Mouse (Mus musculus) neural tube, embryonic 12.5 days (tissue): ENCODE measurements at regions not wholly inside any gene's neighbourhood (a gene's known extent, or its start where the extent isn't known, plus 50 kb on each side); places are given as distances from the start of the nearest gene placed in this dataset.

Source experiments
- ATAC-seq: fragments of 200-750 bp; cut with Nextera tagmentation; 2 replicates; pipeline ENCODE4 v1.8.0; 2017; ENCODE audit warnings: low read depth, mild to moderate bottlenecking, moderate TSS enrichment, moderate library complexity; ENCODE audit not compliant: low FRiP score
- H3K27ac ChIP-seq: fragments of 300-500 bp; sonication (generic); 2 replicates; pipeline ENCODE4 v1.5.1; 2016
- H3K27me3 ChIP-seq: fragments of 300-500 bp; sonication (generic); replicated peaks from 2 replicates; pipeline ENCODE4 v1.6.1; 2016; ENCODE audit warnings: mild to moderate bottlenecking
- H3K36me3 ChIP-seq: fragments of 300-500 bp; sonication (generic); 2 replicates; pipeline ENCODE4 v1.6.1; 2016; ENCODE audit warnings: mild to moderate bottlenecking
- H3K4me1 ChIP-seq: fragments of 300-500 bp; sonication (generic); 2 replicates; pipeline ENCODE4 v1.6.1; 2016
- H3K4me2 ChIP-seq: fragments of 300-500 bp; sonication (generic); replicated peaks from 2 replicates; pipeline ENCODE4 v1.6.1; 2016; ENCODE audit warnings: mild to moderate bottlenecking
- H3K4me3 ChIP-seq: fragments of 300-500 bp; sonication (generic); 2 replicates; pipeline ENCODE4 v1.5.1; 2016
- H3K9ac ChIP-seq: fragments of 300-500 bp; sonication (generic); 2 replicates; pipeline ENCODE4 v1.6.1; 2016; ENCODE audit warnings: mild to moderate bottlenecking
- H3K9me3 ChIP-seq: fragments of 300-500 bp; sonication (generic); 2 replicates; pipeline ENCODE4 v1.6.1; 2016; ENCODE audit warnings: mild to moderate bottlenecking
- WGBS: fragments of 180-500 bp; shearing (Covaris S2); methylation state at CpG from one replicate; pipeline ENCODE4 v1.1.7; 2016; 5-methylcytosine and 5-hydroxymethylcytosine counted together

DNA sequence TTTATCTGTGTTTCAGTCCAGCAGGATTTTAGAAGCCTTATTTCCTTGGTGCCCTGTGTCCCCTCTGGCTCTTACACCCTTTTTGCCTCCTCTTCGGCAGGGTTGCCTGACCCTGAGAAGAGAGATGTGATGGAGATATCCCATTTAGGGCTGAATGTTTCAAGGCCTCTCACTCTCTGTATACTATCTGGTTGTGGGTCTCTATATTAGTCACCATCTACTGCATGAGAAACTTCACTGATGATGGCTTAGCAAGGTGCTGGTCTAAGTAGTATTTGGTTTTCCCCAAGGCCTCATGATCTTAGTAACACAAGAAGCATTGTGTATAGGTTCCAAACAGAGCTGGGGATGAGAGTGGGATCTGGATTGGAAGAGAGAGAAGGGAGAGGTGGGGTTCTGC lies 99.2 kb upstream of the N6amt1 start:
- Histone ChIP-seq H3K4me1 (no peaks in the 10 kb centered on the region), H3K36me3 (no peaks in the 10 kb centered on the region), H3K4me2 (no peak overlapping the region), H3K9ac (no peak overlapping the region), H3K27ac (no peak overlapping the region), H3K4me3 (no peak overlapping the region), H3K27me3 (no peaks in the 10 kb centered on the region), H3K9me3 (no peaks in the 10 kb centered on the region)
- no peak for ATAC-seq
- whole genome bisulfite sequencing, result 100% methylated on average over 1 of the region's 1 CpGs

DNA sequence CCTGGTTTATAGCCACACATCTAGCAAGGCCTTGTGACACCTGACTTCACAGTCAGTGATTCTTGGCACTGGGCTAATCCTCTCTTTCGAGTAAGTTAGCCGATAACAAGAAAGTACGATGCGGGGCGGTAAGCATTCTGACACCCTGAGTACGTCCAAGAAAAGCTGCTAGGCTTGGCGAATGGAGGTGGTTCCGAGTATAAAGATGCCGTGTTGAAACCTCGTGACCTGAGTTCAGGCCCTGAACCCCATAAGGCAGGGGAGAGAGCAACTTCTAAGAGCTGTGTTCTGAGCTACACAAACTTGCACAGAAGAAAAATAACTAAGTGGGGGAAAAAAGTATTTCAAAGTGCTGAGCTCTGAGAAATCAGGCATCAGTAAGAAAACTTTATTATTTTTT lies 103.5 kb upstream of the N6amt1 start:
- no peak overlapping the region for H3K4me3 ChIP-seq
- no peak overlapping the region for H3K4me2 ChIP-seq
- H3K9me3 ChIP-seq, result no peaks in the 10 kb centered on the region
- H3K9ac ChIP-seq, result no peak overlapping the region
- ATAC-seq, result no peak
- WGBS, result 87% methylated on average over 10 of the region's 10 CpGs
- H3K4me1 ChIP-seq, result no peaks in the 10 kb centered on the region
- H3K27me3 ChIP-seq, result no peaks in the 10 kb centered on the region
- no peaks in the 10 kb centered on the region for H3K36me3 ChIP-seq
- no peak overlapping the region for H3K27ac ChIP-seq

DNA sequence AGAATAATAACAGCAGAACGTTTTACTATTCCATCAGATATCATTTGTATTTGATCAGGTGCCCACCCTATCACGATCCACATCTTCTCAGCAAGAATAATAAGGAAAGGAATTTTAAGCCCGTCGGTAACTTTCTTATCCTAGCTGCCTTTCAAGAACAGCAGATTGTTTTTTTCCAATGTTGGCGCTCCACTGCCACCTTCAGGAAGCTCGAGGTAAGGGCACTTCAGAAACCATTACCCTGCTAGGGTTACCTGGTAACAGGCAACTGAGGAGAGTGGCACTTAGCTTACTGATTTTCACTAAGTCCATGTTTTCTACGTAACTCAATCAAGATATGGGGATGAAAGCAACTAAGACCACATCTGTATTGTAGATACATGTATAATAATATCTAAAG lies 104.1 kb upstream of the N6amt1 start:
- no peaks in the 10 kb centered on the region for H3K9me3 ChIP-seq
- no peak; the same call in 1 of the 2 replicates for ATAC-seq
- H3K9ac ChIP-seq, result no peak overlapping the region

DNA sequence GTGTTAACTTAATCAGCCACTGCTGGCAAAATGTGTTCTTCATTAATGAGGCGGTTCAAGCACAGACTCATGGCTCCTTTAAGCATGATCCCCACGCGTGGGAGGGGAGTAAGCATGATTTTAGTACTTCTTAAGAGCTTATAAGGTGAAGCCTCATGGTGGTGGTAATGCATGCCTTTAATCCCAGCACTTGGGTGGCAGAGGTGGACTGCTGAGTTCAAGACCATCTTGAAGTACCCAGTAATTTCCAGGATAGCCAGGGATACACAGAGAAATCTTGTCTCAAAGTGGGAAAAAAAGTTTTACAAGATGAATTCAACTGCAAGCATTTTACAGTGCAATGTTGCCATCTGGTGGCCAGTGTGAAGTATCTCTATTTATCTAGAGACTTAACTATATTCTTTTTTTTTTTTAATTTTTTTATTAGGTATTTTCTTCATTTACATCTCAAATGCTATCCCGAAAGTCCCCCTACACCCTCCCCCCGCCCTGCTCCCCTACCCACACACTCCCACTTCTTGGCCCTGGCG lies 105.4 kb upstream of the N6amt1 start:
- 53% methylated on average over 6 of the region's 6 CpGs for WGBS
- no peak overlapping the region for H3K9ac ChIP-seq
- no peak overlapping the region for H3K27ac ChIP-seq
- H3K36me3 ChIP-seq, result no peaks in the 10 kb centered on the region
- H3K4me3 ChIP-seq, result no peak overlapping the region
- H3K4me1 ChIP-seq, result no peaks in the 10 kb centered on the region
- no peak overlapping the region for H3K4me2 ChIP-seq
- no peaks in the 10 kb centered on the region for H3K27me3 ChIP-seq
- no peaks in the 10 kb centered on the region for H3K9me3 ChIP-seq
- ATAC-seq, result no peak

More for the DNA sequence above, 104.1 kb upstream of the N6amt1 start:
- Histone ChIP-seq H3K27me3 (no peaks in the 10 kb centered on the region), H3K4me2 (no peak overlapping the region), H3K27ac (no peak overlapping the region), H3K4me1 (no peaks in the 10 kb centered on the region), H3K4me3 (no peak overlapping the region), H3K36me3 (no peaks in the 10 kb centered on the region)
- WGBS, result 34% methylated on average over 7 of the region's 7 CpGs

DNA sequence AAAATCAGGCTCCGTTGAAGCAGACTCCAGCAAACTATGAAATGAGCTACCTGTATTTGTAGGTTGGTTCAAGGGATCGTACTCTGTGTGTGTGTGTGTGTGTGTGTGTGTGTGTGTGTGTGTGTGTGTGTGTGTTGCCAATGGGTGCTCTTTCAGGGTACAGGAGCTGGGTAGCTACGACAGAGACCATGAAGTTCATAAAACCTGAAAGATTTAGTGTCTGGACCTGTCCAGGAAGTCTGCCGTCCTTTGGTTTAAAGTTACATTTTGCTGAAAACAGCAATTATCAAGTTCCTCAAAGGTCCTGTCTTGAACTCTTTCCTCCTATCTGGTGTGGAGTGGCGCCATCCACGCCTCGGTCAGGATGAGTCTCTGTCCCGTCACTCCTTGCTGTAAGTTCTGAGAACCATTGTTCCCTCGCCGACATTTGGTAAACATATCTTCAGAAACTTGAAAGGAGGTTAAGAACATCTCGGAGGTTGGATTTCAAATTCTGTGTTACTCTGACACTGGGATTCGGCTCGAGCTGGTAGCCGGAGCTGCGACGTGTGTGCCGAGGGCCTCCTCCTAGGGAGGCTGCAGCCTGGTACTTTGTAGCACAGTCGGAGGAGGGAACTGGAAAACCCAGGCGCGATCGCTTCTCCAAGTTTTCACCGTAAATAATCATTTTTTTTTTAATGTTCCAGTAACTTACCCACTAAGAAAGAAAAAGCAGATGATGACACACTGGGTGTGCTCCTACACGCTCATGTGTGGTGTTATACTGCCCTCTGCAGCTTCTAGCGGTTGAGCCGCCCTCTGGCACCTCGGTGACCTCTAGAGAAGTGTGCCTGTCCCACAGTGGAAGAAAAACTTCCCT lies 107.8 kb upstream of the N6amt1 start:
- H3K9me3 ChIP-seq, result no peaks in the 10 kb centered on the region
- H3K4me1 ChIP-seq, result no peaks in the 10 kb centered on the region
- H3K36me3 ChIP-seq, result no peaks in the 10 kb centered on the region
- H3K4me3 ChIP-seq, result no peak overlapping the region
- no peak for ATAC-seq
- peak overlapping the region; percentile 27; the same call in 1 of the 2 replicates for H3K4me2 ChIP-seq
- no peak overlapping the region for H3K9ac ChIP-seq
- H3K27me3 ChIP-seq, result no peaks in the 10 kb centered on the region
- WGBS, result 57% methylated on average over 26 of the region's 26 CpGs
- no peak overlapping the region for H3K27ac ChIP-seq

DNA sequence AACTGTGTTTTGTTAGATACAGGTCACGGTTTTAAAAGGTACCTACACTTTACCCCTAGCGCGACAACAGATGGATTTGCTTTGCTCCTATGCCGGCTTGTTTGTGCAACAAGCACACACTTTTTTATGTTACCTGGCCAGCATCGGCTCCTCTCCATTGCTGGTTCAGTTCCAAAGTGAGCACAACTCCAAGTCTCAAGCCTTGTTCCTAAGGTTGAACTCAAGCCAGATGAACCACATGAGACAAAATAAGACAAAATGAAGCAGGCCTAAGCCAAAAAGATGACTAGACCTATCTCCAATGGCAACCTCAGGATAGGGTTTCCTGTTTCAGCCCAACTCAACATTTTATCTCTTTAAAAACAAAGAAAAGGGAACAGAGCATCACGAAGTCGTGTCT lies 108.5 kb upstream of the N6amt1 start:
- Histone ChIP-seq H3K4me2 (no peak overlapping the region), H3K9me3 (no peaks in the 10 kb centered on the region), H3K36me3 (no peaks in the 10 kb centered on the region), H3K27me3 (no peaks in the 10 kb centered on the region), H3K27ac (no peak overlapping the region), H3K9ac (no peak overlapping the region), H3K4me3 (no peak overlapping the region), H3K4me1 (no peaks in the 10 kb centered on the region)
- 95% methylated on average over 7 of the region's 7 CpGs for WGBS
- ATAC-seq, result no peak

DNA sequence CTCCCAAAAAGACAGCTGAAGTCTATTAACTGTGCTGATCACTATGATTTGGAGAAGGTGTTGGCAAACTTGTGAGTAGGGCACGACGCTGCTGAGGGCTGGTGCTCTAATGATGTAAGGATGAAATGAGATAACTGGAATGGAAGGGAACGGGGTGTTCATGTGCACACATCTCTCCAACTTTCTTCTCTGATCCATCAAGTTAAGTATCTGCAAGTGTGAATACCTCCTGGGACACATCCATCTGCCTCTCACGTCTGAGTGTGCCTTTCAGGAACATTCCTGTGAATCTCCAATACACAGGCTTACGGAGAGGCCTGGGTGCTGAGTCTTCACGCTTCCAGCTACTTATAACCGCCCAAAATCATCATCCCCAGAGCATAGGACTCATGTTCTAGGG lies 112.0 kb upstream of the N6amt1 start:
- 84% methylated on average over 7 of the region's 7 CpGs for WGBS

DNA sequence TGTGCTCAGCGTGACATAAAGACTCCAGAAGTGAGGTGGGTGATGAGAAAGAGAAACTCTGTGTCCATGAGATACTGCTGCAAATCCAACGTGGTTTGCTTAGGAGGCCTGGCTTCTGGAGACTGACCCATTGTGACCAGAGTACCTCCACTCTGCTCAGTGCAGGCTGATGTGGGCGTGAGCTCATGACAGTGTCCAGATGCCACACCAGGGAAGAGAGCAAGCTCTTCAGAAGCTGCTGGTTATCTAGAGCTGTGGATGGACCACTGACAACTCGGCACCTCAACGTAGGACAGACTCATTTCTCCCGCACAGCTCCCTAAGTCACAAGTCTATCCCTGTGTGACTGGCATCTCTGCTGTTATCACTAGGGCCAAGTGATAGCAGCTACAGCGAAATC lies 114.9 kb upstream of the N6amt1 start:
- Histone ChIP-seq H3K9ac (no peak overlapping the region), H3K4me3 (no peak overlapping the region), H3K9me3 (no peaks in the 10 kb centered on the region), H3K4me2 (no peak overlapping the region), H3K36me3 (no peaks in the 10 kb centered on the region), H3K27ac (no peak overlapping the region), H3K27me3 (no peaks in the 10 kb centered on the region), H3K4me1 (no peaks in the 10 kb centered on the region)
- WGBS, result 85% methylated on average over 7 of the region's 7 CpGs
- ATAC-seq, result no peak

More for the DNA sequence above, 112.0 kb upstream of the N6amt1 start:
- H3K27me3 ChIP-seq, result no peaks in the 10 kb centered on the region
- no peaks in the 10 kb centered on the region for H3K9me3 ChIP-seq
- no peak overlapping the region for H3K4me3 ChIP-seq
- no peaks in the 10 kb centered on the region for H3K36me3 ChIP-seq
- H3K4me1 ChIP-seq, result no peaks in the 10 kb centered on the region
- H3K4me2 ChIP-seq, result no peak overlapping the region
- H3K9ac ChIP-seq, result no peak overlapping the region
- ATAC-seq, result no peak
- no peak overlapping the region for H3K27ac ChIP-seq

DNA sequence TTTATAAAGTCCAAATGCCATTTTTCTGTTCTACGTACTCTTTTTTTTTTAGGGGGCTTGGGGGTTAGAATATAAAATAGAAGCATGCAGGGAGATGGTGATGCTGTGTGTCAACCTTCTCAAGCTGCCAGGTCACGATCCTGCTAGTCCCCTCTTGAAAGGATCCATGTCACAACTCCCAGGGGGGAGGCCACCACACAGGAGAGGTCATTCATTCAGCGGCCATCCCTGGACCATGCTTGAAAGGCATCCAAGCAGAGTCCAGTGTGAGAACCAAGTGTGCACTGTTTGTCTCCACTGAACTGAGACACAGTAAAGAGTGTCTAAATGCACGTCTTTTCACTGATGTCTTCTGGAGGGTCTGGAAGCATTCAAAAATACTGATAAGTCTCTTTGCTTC lies 119.8 kb upstream of the N6amt1 start:
- H3K27me3 ChIP-seq, result no peaks in the 10 kb centered on the region
- H3K9me3 ChIP-seq, result no peaks in the 10 kb centered on the region
- H3K36me3 ChIP-seq, result no peaks in the 10 kb centered on the region
- no peak overlapping the region for H3K9ac ChIP-seq
- no peak overlapping the region for H3K27ac ChIP-seq
- H3K4me3 ChIP-seq, result no peak overlapping the region
- H3K4me1 ChIP-seq, result no peaks in the 10 kb centered on the region
- no peak overlapping the region for H3K4me2 ChIP-seq
- WGBS, result 72% methylated on average over 4 of the region's 4 CpGs
- no peak for ATAC-seq

DNA sequence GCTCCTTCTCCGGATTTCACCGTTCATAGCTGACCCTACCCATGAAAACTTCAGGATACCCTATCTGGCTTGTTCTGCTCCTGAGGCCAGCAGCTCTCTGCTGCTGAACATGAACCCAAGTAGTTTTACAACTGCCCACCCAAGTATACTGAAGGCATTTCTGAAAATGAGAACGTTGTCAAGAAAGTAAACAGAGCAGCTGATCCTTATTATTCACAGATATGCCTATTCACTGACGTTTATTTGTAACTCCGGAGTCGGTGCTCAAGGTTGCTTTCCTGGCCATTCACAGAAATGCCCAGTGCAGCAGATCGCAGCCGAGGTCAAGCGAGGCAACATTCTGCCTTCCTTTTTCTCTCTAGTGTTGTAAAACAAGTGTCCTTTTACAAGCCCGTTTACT lies 128.4 kb upstream of the N6amt1 start:
- Histone ChIP-seq H3K27ac (no peak overlapping the region), H3K9me3 (no peaks in the 10 kb centered on the region), H3K9ac (no peak overlapping the region), H3K4me3 (no peak overlapping the region), H3K4me1 (no peaks in the 10 kb centered on the region), H3K27me3 (no peaks in the 10 kb centered on the region), H3K36me3 (no peaks in the 10 kb centered on the region), H3K4me2 (no peak overlapping the region)
- 85% methylated on average over 10 of the region's 10 CpGs for WGBS
- no peak for ATAC-seq

DNA sequence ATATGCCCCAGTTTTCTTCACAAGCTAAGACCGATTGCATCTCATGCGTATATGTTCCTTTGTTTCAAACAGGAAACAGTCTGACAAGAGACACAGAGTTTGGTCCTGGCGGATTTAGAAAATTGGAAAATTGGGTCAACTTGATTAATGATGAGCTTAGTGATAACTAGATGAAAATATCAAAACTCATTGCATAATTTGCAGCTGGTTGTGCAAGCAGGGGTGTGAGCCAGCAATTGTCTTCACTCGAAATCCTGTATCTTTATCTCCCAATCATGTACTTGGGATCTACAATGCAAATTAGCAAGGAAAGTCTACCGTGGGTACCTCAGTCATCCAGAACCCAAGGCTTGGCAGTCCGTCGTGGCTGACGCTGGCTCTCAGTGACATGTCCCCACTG lies 128.9 kb upstream of the N6amt1 start:
- H3K4me2 ChIP-seq, result no peak overlapping the region
- H3K27ac ChIP-seq, result no peak overlapping the region
- no peaks in the 10 kb centered on the region for H3K4me1 ChIP-seq
- no peak overlapping the region for H3K9ac ChIP-seq
- no peak for ATAC-seq
- H3K36me3 ChIP-seq, result no peaks in the 10 kb centered on the region
- no peaks in the 10 kb centered on the region for H3K9me3 ChIP-seq
- H3K4me3 ChIP-seq, result no peak overlapping the region
- 90% methylated on average over 8 of the region's 8 CpGs for WGBS
- no peaks in the 10 kb centered on the region for H3K27me3 ChIP-seq

DNA sequence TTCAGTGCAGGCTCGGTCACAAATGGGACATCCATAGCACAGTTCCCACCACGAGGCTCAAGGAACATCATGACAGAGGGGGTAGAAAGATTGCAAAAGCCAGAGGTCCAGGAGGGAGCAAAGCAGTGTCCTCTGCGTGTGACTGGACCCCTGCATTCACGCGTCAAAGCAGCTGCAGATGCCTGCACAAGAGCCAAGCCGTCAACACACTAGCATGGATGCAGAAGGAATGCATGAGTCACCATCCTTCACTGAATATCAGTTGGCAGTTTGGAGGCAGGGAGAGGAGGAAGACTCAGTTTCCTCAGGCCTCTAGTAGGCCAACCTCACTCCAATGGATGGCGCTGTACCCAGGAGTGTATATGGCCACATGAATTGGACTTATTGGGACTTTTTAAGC lies 130.0 kb upstream of the N6amt1 start:
- Histone ChIP-seq H3K27ac (no peak overlapping the region), H3K9ac (no peak overlapping the region), H3K4me1 (no peaks in the 10 kb centered on the region), H3K4me2 (no peak overlapping the region), H3K27me3 (no peaks in the 10 kb centered on the region), H3K9me3 (no peaks in the 10 kb centered on the region), H3K36me3 (no peaks in the 10 kb centered on the region), H3K4me3 (no peak overlapping the region)
- WGBS, result 90% methylated on average over 7 of the region's 7 CpGs
- no peak for ATAC-seq

DNA sequence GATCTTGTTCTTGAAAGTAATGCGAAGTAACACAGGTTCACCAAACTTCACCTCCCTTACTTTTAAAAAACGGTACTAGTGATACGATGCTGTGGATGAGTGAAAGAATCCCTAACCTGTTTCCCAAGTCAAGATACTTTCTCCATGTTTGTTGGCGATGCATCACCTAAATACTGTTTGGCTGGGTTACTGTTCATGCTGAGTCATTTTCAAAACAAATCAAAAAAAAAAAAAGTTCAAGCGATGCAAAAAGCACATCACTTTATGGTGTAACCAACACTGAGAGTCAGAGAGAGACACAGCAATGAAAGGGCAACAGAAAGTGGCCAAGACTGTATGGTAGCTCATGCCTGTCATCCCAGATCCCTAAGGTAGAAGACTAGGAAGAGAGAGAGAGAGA lies 133.4 kb upstream of the N6amt1 start:
- no peak for ATAC-seq
- Histone ChIP-seq H3K9ac (no peak overlapping the region), H3K27ac (no peak overlapping the region), H3K36me3 (no peaks in the 10 kb centered on the region), H3K4me3 (no peak overlapping the region), H3K27me3 (no peaks in the 10 kb centered on the region), H3K4me2 (no peak overlapping the region), H3K4me1 (no peaks in the 10 kb centered on the region), H3K9me3 (no peaks in the 10 kb centered on the region)
- 93% methylated on average over 5 of the region's 5 CpGs for WGBS
